Mouse (Mus musculus) frontal cortex, adult (tissue): ENCODE measurements around the gene Epb41l2.

Source experiments
- ATAC-seq: cut with Nextera tagmentation; 2 replicates; pipeline ENCODE4 v1.9.2; 2017; ENCODE audit warnings: mild to moderate bottlenecking, moderate library complexity, mixed read lengths; ENCODE audit not compliant: low TSS enrichment

The Epb41l2 gene

GRCm38 (mm10) chr10:25571319-25572240 is 212.0 kb downstream of the Epb41l2 start:
- ATAC-seq, result no peak
